Mouse (Mus musculus): ENCODE data around the gene Gse1. TPM values are rescaled to one million over a fixed set of nuclear protein-coding genes. Genes with fewer than 3 reads are reported as not detected.

Gene Gse1
- total RNA-seq, 2 experiments from 2014 or later = 58.1 to 60.7 TPM

- DNase-seq (ENCODE audit: low spot score in 2 of 2) = no peak
These were observed 262.3 kb downstream of the Gse1 start for GRCm38 (mm10) chr8:120490354-120491141.

DNA sequence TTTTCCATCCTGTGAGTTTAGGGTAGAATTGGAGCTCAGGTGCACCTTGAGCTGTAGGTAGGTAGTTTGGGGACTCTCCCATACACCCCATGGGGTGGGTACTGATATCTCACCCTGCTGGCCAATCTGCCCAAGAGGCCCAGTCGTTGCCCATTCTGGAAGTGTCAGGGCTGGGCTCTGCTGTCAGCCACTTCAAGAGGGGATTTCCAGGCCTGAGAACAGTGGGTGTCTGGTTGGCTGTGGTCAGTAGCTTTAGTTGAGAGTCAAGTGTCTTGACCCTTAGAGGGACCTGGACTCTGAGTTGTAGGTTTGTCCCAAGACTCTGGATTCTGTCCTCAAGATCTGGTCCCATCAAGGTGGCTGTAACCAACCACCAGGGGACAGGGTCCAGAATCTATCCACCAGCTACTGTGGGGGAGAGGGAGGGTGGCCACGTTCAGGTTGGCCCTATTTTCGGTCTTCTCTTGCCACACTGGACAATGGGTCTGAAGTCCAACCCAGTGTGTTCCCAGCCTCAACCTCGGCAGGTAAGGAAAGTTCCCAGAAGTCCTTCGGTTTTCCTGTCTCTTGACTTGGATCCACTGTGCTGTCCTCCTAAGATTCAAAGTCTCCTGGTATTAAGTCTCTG lies 263.0 kb downstream of the Gse1 start:
- DNase-seq (ENCODE audit: low spot score in 2 of 2) = no peak

- DNase-seq (ENCODE audit: low spot score in 2 of 2) = no peak
These were observed 264.1 kb downstream of the Gse1 start for GRCm38 (mm10) chr8:120492193-120492880.

DNA sequence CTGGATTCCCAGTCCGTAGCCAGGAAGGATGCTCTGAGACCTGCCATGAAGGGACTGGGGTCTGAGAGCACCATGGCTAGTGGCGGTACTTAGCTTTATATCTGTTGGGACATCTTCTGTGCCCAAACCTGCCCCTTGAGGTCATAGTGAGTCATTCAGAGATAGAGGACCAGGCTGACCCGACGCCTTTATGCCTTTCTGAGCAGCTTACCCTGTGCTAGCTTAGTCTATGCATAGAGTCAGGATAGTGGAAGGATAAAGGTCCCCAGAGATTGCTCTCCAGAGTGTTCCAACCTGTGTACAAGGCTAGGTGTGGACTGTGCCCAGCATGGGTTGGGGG lies 264.6 kb downstream of the Gse1 start:
- DNase-seq (ENCODE audit: low spot score in 2 of 2) = no peak

DNA sequence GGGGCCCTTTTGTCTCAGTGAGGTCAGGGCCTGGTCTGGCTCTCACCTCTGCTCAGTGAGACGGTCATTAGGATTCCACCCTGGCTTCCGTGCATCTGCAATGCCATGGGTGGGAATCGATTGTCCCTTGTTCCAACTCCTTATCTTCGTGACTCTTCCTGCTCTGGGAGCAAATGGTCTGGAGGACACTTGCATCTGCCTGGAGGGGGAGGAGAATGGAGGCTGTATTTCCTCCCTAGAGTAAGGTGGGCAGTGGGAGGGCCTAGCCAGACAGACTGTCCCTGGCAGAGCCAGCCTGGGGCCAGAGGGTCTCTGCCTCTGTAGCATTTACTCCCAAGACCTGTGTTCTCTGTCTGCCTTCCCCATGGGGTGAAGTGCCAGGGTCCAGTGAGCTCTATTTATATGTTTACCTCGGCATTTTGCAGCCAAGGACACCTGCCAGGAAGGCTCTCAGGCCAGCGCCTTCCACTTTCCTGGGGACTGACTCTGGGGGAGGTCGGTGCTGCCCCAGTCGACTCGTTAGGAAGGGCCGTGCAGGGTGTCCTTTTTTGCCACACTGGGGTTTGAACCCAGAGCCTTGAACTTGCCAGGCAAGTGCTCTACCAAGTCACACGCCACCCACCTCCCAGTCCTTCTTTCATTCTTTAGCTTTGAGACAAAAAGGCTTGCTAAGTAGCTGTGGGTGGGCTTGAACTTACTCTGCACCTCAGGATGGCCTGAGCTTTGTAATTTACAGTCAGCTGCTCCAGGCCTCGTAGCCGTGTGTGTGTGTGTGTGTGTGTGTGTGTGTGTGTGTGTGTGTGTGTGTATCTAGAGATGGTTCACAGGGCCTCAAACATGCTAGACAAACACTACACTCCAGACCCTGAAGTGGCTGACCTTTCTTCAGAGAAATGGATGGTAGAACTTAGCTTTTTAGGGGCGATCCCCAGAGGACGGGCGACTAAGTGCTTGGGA lies 265.5 kb downstream of the Gse1 start:
- DNase-seq (ENCODE audit: low spot score in 2 of 2) = no peak

DNA sequence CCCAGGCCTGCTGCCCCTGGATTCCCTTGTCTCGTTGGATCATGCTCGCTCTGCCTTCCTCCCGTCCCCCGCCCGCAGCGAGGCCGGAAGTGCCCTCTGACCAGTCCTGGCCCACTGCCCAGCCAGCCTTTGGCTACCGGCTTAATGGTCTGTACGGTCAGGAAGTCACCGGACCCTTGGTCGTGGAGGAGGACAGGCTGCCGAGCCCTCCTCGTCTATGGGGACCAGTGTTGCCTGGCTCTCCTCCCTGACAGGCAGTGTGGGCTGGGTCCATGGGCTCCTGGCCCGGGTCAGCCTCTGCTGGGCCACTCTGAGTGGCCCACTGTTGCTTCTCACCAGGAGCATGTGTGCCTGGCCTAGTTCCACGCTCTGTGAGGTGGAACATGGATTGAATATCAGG lies 266.6 kb downstream of the Gse1 start:
- DNase-seq (ENCODE audit: low spot score in 2 of 2) = peak in 1 of 2 experiments; percentile 60

DNA sequence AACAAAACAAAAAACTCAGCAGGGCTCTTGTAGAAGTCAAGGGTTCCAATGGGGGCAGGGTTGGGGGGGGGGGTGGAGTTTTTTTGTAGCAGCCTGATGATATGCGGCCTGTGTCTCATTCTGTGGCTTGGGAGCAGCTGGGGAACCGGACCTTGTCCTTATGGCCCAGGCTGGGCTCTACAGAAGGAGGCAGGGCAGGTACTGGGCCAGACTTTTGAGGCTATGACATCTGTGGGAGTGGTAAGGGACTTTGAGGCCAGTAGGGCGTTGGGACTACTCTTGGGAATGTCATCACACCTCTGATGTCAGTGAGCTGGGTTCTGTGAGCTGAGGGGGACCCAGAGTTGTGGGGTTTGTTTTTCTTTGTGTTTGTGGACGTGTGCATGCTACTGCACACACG lies 267.2 kb downstream of the Gse1 start:
- DNase-seq (ENCODE audit: low spot score in 2 of 2) = no peak

GRCm38 (mm10) chr8:120496478-120496877 lies 268.2 kb downstream of the Gse1 start:
- no peak for DNase-seq (ENCODE audit: low spot score in 2 of 2)

- no peak for DNase-seq (ENCODE audit: low spot score in 2 of 2)
These were observed 269.3 kb downstream of the Gse1 start for GRCm38 (mm10) chr8:120497503-120497946.

GRCm38 (mm10) chr8:120498349-120498831 lies 270.1 kb downstream of the Gse1 start:
- DNase-seq (ENCODE audit: low spot score in 2 of 2) = no peak

GRCm38 (mm10) chr8:120498926-120499605 lies 270.8 kb downstream of the Gse1 start:
- peak; percentile 49 to 64 for DNase-seq (ENCODE audit: low spot score in 2 of 2)

- DNase-seq (ENCODE audit: low spot score in 2 of 2) = no peak
These were observed 272.5 kb downstream of the Gse1 start for GRCm38 (mm10) chr8:120500701-120501261.

GRCm38 (mm10) chr8:120501426-120501825 lies 273.2 kb downstream of the Gse1 start:
- no peak for DNase-seq (ENCODE audit: low spot score in 2 of 2)

DNA sequence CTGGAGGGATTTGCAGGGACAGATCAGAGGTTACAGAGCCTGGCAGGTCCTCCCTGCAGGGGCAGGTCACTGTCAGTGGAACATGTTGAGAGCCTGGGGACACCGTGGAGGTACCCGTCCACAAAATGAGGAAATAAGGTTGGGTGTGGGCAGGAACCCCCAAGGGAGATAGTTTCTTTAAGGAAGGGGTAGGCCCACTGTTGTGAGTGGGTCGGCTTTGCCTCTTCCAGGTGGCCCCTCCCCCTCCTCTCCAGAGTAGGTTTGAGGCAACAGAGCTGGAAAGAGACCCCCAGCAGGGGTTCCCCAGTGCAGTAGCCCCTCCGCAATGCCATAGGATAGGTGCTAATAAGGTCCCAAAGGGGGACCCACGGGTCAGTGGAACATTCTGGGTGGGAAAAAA lies 274.2 kb downstream of the Gse1 start:
- DNase-seq (ENCODE audit: low spot score in 2 of 2) = no peak

DNA sequence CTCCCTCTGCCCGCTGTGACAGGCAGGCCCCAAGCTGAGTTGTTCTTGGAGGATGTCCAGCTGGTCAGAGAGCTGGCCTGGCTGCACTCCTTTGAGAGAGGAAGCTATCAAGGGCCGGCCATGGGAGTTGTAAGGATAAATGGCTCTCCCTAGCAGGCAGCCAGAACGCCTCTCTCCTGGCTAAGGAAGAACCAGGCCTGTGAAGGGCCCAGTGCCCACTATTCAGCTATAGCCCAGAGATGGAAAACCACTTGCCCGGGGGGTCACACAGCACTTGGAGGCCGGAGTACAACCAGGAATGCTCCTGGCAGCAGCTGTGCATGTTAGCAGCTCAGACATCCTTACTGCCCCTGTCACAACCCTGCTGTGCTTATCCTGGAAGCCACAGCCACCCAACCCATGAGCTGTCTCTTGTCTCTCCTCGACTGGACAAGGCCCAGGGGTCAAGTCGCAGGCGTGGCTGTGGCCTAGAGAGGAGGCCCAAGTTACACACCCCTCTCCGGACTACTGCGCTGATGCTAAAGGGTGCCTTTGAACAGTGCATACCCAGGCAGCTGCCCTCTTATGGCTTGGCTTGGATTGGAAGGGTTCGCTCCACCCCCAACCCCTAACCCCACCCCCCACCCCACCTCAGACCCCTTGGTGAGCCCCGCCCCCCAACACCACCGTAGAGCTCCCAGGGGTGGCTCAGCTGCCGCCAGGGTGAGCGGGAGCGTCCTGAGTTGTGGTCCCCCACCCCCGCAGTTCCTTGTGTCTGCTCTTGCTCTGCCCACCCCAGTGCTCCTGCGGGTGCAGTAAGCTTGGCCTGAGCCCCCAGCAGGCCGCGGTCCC lies 276.2 kb downstream of the Gse1 start:
- DNase-seq (ENCODE audit: low spot score in 2 of 2) = peak in 1 of 2 experiments; percentile 50

DNA sequence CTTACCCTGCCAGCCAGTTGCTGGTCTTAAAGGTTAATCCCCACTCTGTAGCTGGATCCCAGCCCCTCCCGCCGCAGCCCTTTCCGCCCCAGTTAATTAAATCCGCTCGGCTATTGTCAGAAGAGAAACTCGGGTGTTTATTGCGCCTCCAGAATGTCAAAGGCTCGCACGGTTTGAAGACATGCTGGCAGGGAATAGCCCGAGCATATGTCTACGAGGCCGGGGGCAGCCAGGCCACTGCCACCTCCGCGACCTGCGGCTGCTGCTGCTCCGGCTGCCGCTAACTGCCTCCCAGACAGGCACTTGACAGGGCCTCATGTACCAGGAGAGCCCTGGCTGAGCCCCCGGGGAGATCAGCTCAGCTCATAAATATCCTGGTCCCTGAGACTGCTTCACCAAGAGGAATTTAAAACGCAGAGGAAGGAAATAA lies 276.8 kb downstream of the Gse1 start:
- no peak for DNase-seq (ENCODE audit: low spot score in 2 of 2)

GRCm38 (mm10) chr8:120505619-120506310 lies 277.5 kb downstream of the Gse1 start:
- DNase-seq (ENCODE audit: low spot score in 2 of 2) = no peak

DNA sequence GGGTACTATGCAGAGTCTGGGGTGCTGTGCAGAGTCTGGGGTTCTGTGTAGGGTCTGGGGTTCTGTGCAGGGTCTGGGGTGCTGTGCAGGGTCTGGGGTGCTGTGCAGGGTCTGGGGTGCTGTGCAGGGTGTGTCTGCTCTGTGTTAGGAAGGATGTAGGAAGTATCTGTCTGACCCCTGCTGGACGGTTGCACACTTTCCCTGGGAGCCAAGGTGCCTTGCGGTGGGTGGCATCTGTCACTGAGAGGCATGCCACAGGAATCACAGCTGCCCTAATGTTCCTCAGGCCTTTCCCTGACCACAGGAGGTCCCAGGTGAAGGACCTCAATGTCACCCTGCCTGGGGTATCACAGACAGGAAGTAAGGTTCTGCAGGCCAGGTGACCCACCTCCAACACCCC lies 278.3 kb downstream of the Gse1 start:
- no peak for DNase-seq (ENCODE audit: low spot score in 2 of 2)

All from adrenal gland, postnatal 4 days (tissue).